Mouse (Mus musculus) heart, embryonic 13.5 days (tissue): ENCODE measurements around the gene Bfsp1. TPM values are rescaled to one million over a fixed set of nuclear protein-coding genes. Genes with fewer than 3 reads are reported as not detected.

Source experiments
- ATAC-seq: fragments of 200-750 bp; cut with Nextera tagmentation; 2 replicates; pipeline ENCODE4 v1.8.0; 2017; ENCODE audit warnings: moderate TSS enrichment; ENCODE audit not compliant: insufficient number of reproducible peaks, low FRiP score, low TSS enrichment; ENCODE audit errors: extremely low read depth
- H3K27ac ChIP-seq: fragments of 300-500 bp; sonication (generic); replicated peaks from 2 replicates; pipeline ENCODE4 v1.5.1; 2015; ENCODE audit warnings: moderate library complexity, mild to moderate bottlenecking, inconsistent platforms
- H3K27me3 ChIP-seq: fragments of 300-500 bp; sonication (generic); replicated peaks from 2 replicates; pipeline ENCODE4 v1.6.1; 2015; ENCODE audit warnings: mild to moderate bottlenecking, inconsistent platforms
- H3K36me3 ChIP-seq: fragments of 300-500 bp; sonication (generic); 2 replicates; pipeline ENCODE4 v1.6.1; 2015; ENCODE audit warnings: mild to moderate bottlenecking, inconsistent platforms
- H3K4me1 ChIP-seq: fragments of 300-500 bp; sonication (generic); 2 replicates; pipeline ENCODE4 v1.6.1; 2015; ENCODE audit warnings: inconsistent platforms
- H3K4me2 ChIP-seq: fragments of 300-500 bp; sonication (generic); 2 replicates; pipeline ENCODE4 v1.6.1; 2015; ENCODE audit warnings: inconsistent platforms, mild to moderate bottlenecking, moderate library complexity
- H3K4me3 ChIP-seq: fragments of 300-500 bp; sonication (generic); 2 replicates; pipeline ENCODE4 v1.5.1; 2015; ENCODE audit warnings: moderate library complexity, mild to moderate bottlenecking, inconsistent platforms
- H3K9ac ChIP-seq: fragments of 300-500 bp; sonication (generic); 2 replicates; pipeline ENCODE4 v1.6.1; 2015; ENCODE audit warnings: inconsistent platforms, mild to moderate bottlenecking, moderate library complexity
- H3K9me3 ChIP-seq: fragments of 300-500 bp; sonication (generic); 2 replicates; pipeline ENCODE4 v1.6.1; 2016; ENCODE audit warnings: inconsistent platforms
- WGBS: fragments of 180-500 bp; shearing (Covaris S2); methylation state at CpG from one replicate; pipeline ENCODE4 v1.1.7; 2015; ENCODE audit warnings: mixed read lengths; 5-methylcytosine and 5-hydroxymethylcytosine counted together
- polyA plus RNA-seq: library from polyadenylated mRNA; unstranded; fragments of >200 nt; fragmentation: Nextera tagmentation; extraction: Ambion mirVana; gene quantifications from 2 replicates; pipeline ENCODE4 v1.2.1, GENCODE M21; 2015

The Bfsp1 gene
- polyA plus RNA-seq, 1 experiment from 2014 or later, result 1.5 TPM

DNA sequence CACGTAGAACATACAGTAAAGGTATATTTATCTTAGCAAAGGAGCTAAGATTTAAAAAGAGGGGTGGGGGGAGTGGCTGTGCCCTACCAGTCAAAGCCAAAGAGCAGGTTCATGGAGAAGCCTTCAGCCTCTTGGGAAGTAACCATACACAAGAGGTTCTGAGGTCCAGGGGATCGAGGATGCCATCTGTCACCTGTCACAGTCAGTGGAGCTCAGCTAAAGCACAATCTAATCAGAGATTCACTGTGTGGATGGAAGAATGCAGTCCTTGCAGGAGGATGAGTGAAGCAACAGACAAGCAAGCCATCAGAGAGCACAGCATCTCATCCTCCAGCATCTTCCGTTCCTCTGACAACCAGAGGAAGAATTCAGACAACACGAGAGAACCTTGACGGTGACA is 73.1 kb downstream of the Bfsp1 start:
- no peak for ATAC-seq
- no peak overlapping the region for H3K9ac ChIP-seq
- H3K4me2 ChIP-seq, result no peak overlapping the region
- no peaks in the 10 kb centered on the region for H3K27me3 ChIP-seq
- no peaks in the 10 kb centered on the region for H3K9me3 ChIP-seq
- no peaks in the 10 kb centered on the region for H3K36me3 ChIP-seq
- 66% methylated on average over 5 of the region's 5 CpGs for WGBS
- H3K4me1 ChIP-seq, result peaks cover 3% of the 10 kb centered on the region; the same call in 1 of the 2 replicates
- H3K4me3 ChIP-seq, result no peak overlapping the region
- H3K27ac ChIP-seq, result no peak overlapping the region

DNA sequence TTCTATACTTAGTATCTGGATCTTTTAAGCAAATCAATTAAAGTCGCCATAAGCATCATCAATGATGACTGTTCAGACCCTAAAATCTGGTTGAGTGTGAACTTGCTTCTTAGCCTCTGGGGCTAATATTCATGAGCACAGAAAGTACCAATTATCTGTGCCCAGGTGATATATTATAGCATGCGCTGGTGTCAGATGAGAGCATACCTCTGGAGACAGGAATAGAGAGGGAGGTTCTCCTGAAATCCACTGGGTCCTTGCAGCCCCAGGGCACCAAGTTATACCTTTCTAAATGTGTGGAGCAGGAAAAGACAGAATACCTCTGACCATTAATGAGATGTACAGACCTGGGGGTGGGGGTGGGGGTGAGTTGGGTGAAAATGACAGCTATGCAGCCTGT is 82.7 kb downstream of the Bfsp1 start:
- no peak overlapping the region for H3K9ac ChIP-seq
- no peak overlapping the region for H3K27ac ChIP-seq
- 72% methylated on average over 2 of the region's 2 CpGs for WGBS
- no peaks in the 10 kb centered on the region for H3K9me3 ChIP-seq
- no peak overlapping the region for H3K4me2 ChIP-seq
- H3K27me3 ChIP-seq, result no peaks in the 10 kb centered on the region
- H3K4me1 ChIP-seq, result peaks cover 3% of the 10 kb centered on the region; the same call in 1 of the 2 replicates
- H3K36me3 ChIP-seq, result no peaks in the 10 kb centered on the region
- no peak for ATAC-seq
- no peak overlapping the region for H3K4me3 ChIP-seq

Other genes with a start within 250 kb of the Bfsp1 start
- gene Dstn, start 52.1 kb upstream of the Bfsp1 start, polyA plus RNA-seq, result 860 and 905 TPM in 2 replicates
- gene Rrbp1, start 148.1 kb upstream of the Bfsp1 start, polyA plus RNA-seq, result 61.7 and 65.1 TPM in 2 replicates
- not detected in 2 replicates for gene Banf2, start 169.9 kb upstream of the Bfsp1 start, polyA plus RNA-seq